In genomic region chr14:55857588-55857987, GRCm38 (mm10) we compare ENCODE assay signal across 12 mouse cellular contexts. TPM values are rescaled to one million over a fixed set of nuclear protein-coding genes. Genes with fewer than 3 reads are reported as not detected.
DNase-seq lines count a peak whose midpoint lies in the region; ATAC-seq and TF ChIP-seq lines count a peak whose summit lies in the region.
"Had no signal": no experiment of that assay in that cellular context is flagged by ENCODE, and none has a peak within 500 bp of the region (broad histone marks: within the 10 kb centered on the region; RNA-seq: fewer than 3 reads in every experiment).

No protein-coding gene starts in this region.

- no peak for ATAC-seq in hindbrain, embryonic 11.5 days (ENCODE audit: low FRiP score)
- no peak for ATAC-seq in embryonic facial prominence, embryonic 15.5 days (ENCODE audit: insufficient number of reproducible peaks, low FRiP score, low TSS enrichment, low read depth)
- no peak for ATAC-seq in hindbrain, postnatal 0 days
- no peak for ATAC-seq in midbrain, embryonic 16.5 days
- ATAC-seq: activated CD4-positive, CD25-positive, alpha-beta regulatory T cell, adult 4 months had no signal

- H3K4me1 ChIP-seq in hindbrain, embryonic 10.5 days (replicated peaks) = peaks cover 71% of the 10 kb centered on the region
- H3K4me1 ChIP-seq in hindbrain, embryonic 11.5 days (replicated peaks; ENCODE audit: control insufficient read depth, insufficient read depth, low read length) = peaks cover 15% of the 10 kb centered on the region
- peaks cover 70% of the 10 kb centered on the region for H3K4me1 ChIP-seq in embryonic facial prominence, embryonic 15.5 days
- H3K4me1 ChIP-seq in hindbrain, postnatal 0 days (ENCODE audit: insufficient read depth, low read length) = peaks cover 39% of the 10 kb centered on the region
- peaks cover 44% of the 10 kb centered on the region for H3K4me1 ChIP-seq in midbrain, embryonic 16.5 days (ENCODE audit: control insufficient read depth, insufficient read depth, low read length)

- WGBS in hindbrain, embryonic 10.5 days = 73% methylated on average over 4 of the region's 4 CpGs
- WGBS in hindbrain, embryonic 11.5 days = 62% methylated on average over 4 of the region's 4 CpGs
- WGBS in embryonic facial prominence, embryonic 15.5 days = 34% methylated on average over 4 of the region's 4 CpGs
- WGBS in hindbrain, postnatal 0 days = 80% methylated on average over 4 of the region's 4 CpGs
- WGBS in midbrain, embryonic 16.5 days = 75% methylated on average over 4 of the region's 4 CpGs

- no peak for DNase-seq in hindbrain, embryonic 10.5 days (ENCODE audit: low spot score)
- no peak for DNase-seq in hindbrain, embryonic 11.5 days (ENCODE audit: low spot score)
- DNase-seq in hindbrain, postnatal 0 days (ENCODE audit: low spot score) = no peak
- DNase-seq in left cerebral cortex, postnatal 4 days = no peak
- no peak for DNase-seq in gastrocnemius, postnatal 10 days
- DNase-seq in layer of hippocampus, adult 18-20 months (ENCODE audit: low spot score in 2 of 2) = no peak
- DNase-seq: cerebellum, adult 11-12 months; kidney, postnatal 10 days had no signal

- intact Hi-C loops in left cerebral cortex, postnatal 4 days (cut with DNase I) = no loop called here

- no peak overlapping the region for H3K9ac ChIP-seq in hindbrain, embryonic 11.5 days (ENCODE audit: low read depth, low read length)
- no peak overlapping the region for H3K9ac ChIP-seq in embryonic facial prominence, embryonic 15.5 days
- H3K9ac ChIP-seq in hindbrain, postnatal 0 days (replicated peaks; ENCODE audit: low read length) = no peak overlapping the region
- no peak overlapping the region for H3K9ac ChIP-seq in midbrain, embryonic 16.5 days (ENCODE audit: low read depth, low read length)
- H3K9ac ChIP-seq: liver, embryonic 15.5 days had no signal

- H3K4me3 ChIP-seq in hindbrain, embryonic 10.5 days = 0 out of 2 replicates have a peak overlapping the region, but pooled peaks have one; percentile 11
- H3K4me3 ChIP-seq in hindbrain, embryonic 11.5 days (ENCODE audit: low read depth, low read length) = no peak overlapping the region
- H3K4me3 ChIP-seq in embryonic facial prominence, embryonic 15.5 days (replicated peaks) = peak overlapping the region; percentile 73
- H3K4me3 ChIP-seq in hindbrain, postnatal 0 days (ENCODE audit: low read length) = no peak overlapping the region
- no peak overlapping the region for H3K4me3 ChIP-seq in midbrain, embryonic 16.5 days (ENCODE audit: low read depth, low read length)
- H3K4me3 ChIP-seq: liver, embryonic 15.5 days had no signal

- H3K4me2 ChIP-seq in hindbrain, embryonic 11.5 days (replicated peaks; ENCODE audit: low read depth, low read length) = no peak overlapping the region
- H3K4me2 ChIP-seq in embryonic facial prominence, embryonic 15.5 days (replicated peaks) = peak overlapping the region; percentile 31
- H3K4me2 ChIP-seq in hindbrain, postnatal 0 days (ENCODE audit: low read depth, low read length) = peak overlapping the region; percentile 82; the same call in 1 of the 2 replicates
- peak overlapping the region; percentile 1; the same call in 1 of the 2 replicates for H3K4me2 ChIP-seq in midbrain, embryonic 16.5 days (ENCODE audit: low read length)
- H3K4me2 ChIP-seq: liver, embryonic 15.5 days had no signal

- H3K27ac ChIP-seq in hindbrain, embryonic 10.5 days = no peak overlapping the region
- no peak overlapping the region for H3K27ac ChIP-seq in hindbrain, embryonic 11.5 days (ENCODE audit: low read depth, low read length)
- H3K27ac ChIP-seq in embryonic facial prominence, embryonic 15.5 days (replicated peaks) = no peak overlapping the region
- no peak overlapping the region for H3K27ac ChIP-seq in hindbrain, postnatal 0 days
- no peak overlapping the region for H3K27ac ChIP-seq in midbrain, embryonic 16.5 days (ENCODE audit: low read length)
- H3K27ac ChIP-seq: liver, embryonic 15.5 days had no signal

- peaks cover 33% of the 10 kb centered on the region for H3K36me3 ChIP-seq in hindbrain, embryonic 10.5 days
- no peaks in the 10 kb centered on the region for H3K36me3 ChIP-seq in hindbrain, embryonic 11.5 days (ENCODE audit: control insufficient read depth, insufficient read depth, low read length)
- H3K36me3 ChIP-seq in embryonic facial prominence, embryonic 15.5 days = 0 out of 2 replicates have a peak, but pooled peaks cover 6% of the 10 kb centered on the region
- no peaks in the 10 kb centered on the region for H3K36me3 ChIP-seq in hindbrain, postnatal 0 days (ENCODE audit: insufficient read depth, low read length)
- no peaks in the 10 kb centered on the region for H3K36me3 ChIP-seq in midbrain, embryonic 16.5 days (ENCODE audit: control insufficient read depth, insufficient read depth, low read length)
- H3K36me3 ChIP-seq: liver, embryonic 15.5 days had no signal

- TF ChIP-seq CTCF in hindbrain, postnatal 0 days (IDR thresholded peaks at IDR 0.05; ENCODE audit: low read depth) = no peak

- H3K27me3 ChIP-seq in hindbrain, embryonic 10.5 days (ENCODE audit: insufficient read depth, poor library complexity, severe bottlenecking) = no peaks in the 10 kb centered on the region
- no peaks in the 10 kb centered on the region for H3K27me3 ChIP-seq in hindbrain, embryonic 11.5 days (ENCODE audit: control insufficient read depth, insufficient read depth, low read length)
- no peaks in the 10 kb centered on the region for H3K27me3 ChIP-seq in embryonic facial prominence, embryonic 15.5 days
- H3K27me3 ChIP-seq in hindbrain, postnatal 0 days (ENCODE audit: insufficient read depth, low read length) = no peaks in the 10 kb centered on the region
- no peaks in the 10 kb centered on the region for H3K27me3 ChIP-seq in midbrain, embryonic 16.5 days (ENCODE audit: control insufficient read depth, insufficient read depth, low read depth, low read length)

- H3K9me3 ChIP-seq in hindbrain, embryonic 10.5 days = no peaks in the 10 kb centered on the region
- no peaks in the 10 kb centered on the region for H3K9me3 ChIP-seq in hindbrain, embryonic 11.5 days (ENCODE audit: control insufficient read depth, low read length)
- no peaks in the 10 kb centered on the region for H3K9me3 ChIP-seq in embryonic facial prominence, embryonic 15.5 days (replicated peaks)
- H3K9me3 ChIP-seq in hindbrain, postnatal 0 days (ENCODE audit: low read length) = no peaks in the 10 kb centered on the region
- no peaks in the 10 kb centered on the region for H3K9me3 ChIP-seq in midbrain, embryonic 16.5 days (replicated peaks; ENCODE audit: control insufficient read depth, low read length, poor library complexity, severe bottlenecking)
- H3K9me3 ChIP-seq: liver, embryonic 15.5 days had no signal

RNA-seq across cellular contexts. Expression of gene Nynrin, which starts 3.8 kb away (rescaled TPM):
- polyA plus RNA-seq in hindbrain, embryonic 10.5 days (2016; fragmentation: Nextera tagmentation; extraction: Ambion mirVana) = 24.1 and 24.4 TPM in 2 replicates
- polyA plus RNA-seq in hindbrain, embryonic 11.5 days (2014; fragmentation: Nextera tagmentation; extraction: Ambion mirVana) = 8.3 and 8.8 TPM in 2 replicates
- polyA plus RNA-seq in embryonic facial prominence, embryonic 15.5 days (2015; fragmentation: Nextera tagmentation; extraction: Ambion mirVana) = 20.8 and 25.0 TPM in 2 replicates
- 33.6 and 39.3 TPM in 2 replicates for total RNA-seq in hindbrain, postnatal 0 days (2014; rRNA removed)
- polyA plus RNA-seq in hindbrain, postnatal 0 days (2015; fragmentation: Nextera tagmentation; extraction: Ambion mirVana) = 5.1 and 6.4 TPM in 2 replicates
- 11.0 and 11.9 TPM in 2 replicates for polyA plus RNA-seq in midbrain, embryonic 16.5 days (2015; fragmentation: Nextera tagmentation; extraction: Ambion mirVana)
- 10 to 100 TPM; 39.1 to 40.9 TPM for total RNA-seq in left cerebral cortex, postnatal 4 days (2021)
- total RNA-seq in gastrocnemius, postnatal 10 days (2021) = 10 to 100 TPM in 1 of 2 experiments, 1 to 10 TPM in 1; 9.3 to 15.3 TPM
- total RNA-seq in layer of hippocampus, adult 18-20 months (2021) = 1 to 10 TPM; 7.0 to 8.0 TPM

RNA-seq across cellular contexts. Expression of gene Cbln3, which starts 26.6 kb away (rescaled TPM):
- 0.12 and 0.33 TPM in 2 replicates for polyA plus RNA-seq in hindbrain, embryonic 10.5 days (2016; fragmentation: Nextera tagmentation; extraction: Ambion mirVana)
- 0.17 and 0.31 TPM in 2 replicates for polyA plus RNA-seq in hindbrain, embryonic 11.5 days (2014; fragmentation: Nextera tagmentation; extraction: Ambion mirVana)
- 0.33 and 0.35 TPM in 2 replicates for polyA plus RNA-seq in embryonic facial prominence, embryonic 15.5 days (2015; fragmentation: Nextera tagmentation; extraction: Ambion mirVana)
- 2.1 and 5.0 TPM in 2 replicates for total RNA-seq in hindbrain, postnatal 0 days (2014; rRNA removed)
- polyA plus RNA-seq in hindbrain, postnatal 0 days (2015; fragmentation: Nextera tagmentation; extraction: Ambion mirVana) = 0.67 and 0.68 TPM in 2 replicates
- polyA plus RNA-seq in midbrain, embryonic 16.5 days (2015; fragmentation: Nextera tagmentation; extraction: Ambion mirVana) = 0.15 and 0.20 TPM in 2 replicates
- total RNA-seq in left cerebral cortex, postnatal 4 days (2021) = under 1 TPM; 0.44 to 0.74 TPM
- total RNA-seq in gastrocnemius, postnatal 10 days (2021) = under 1 TPM; 0.16 to 0.29 TPM
- total RNA-seq in layer of hippocampus, adult 18-20 months (2021) = under 1 TPM; 0.15 to 0.64 TPM

RNA-seq across cellular contexts. Expression of gene Khnyn, which starts 27.2 kb away (rescaled TPM):
- 21.4 and 24.2 TPM in 2 replicates for polyA plus RNA-seq in hindbrain, embryonic 10.5 days (2016; fragmentation: Nextera tagmentation; extraction: Ambion mirVana)
- 7.8 and 9.3 TPM in 2 replicates for polyA plus RNA-seq in hindbrain, embryonic 11.5 days (2014; fragmentation: Nextera tagmentation; extraction: Ambion mirVana)
- 18.8 and 19.9 TPM in 2 replicates for polyA plus RNA-seq in embryonic facial prominence, embryonic 15.5 days (2015; fragmentation: Nextera tagmentation; extraction: Ambion mirVana)
- total RNA-seq in hindbrain, postnatal 0 days (2014; rRNA removed) = 15.1 and 17.9 TPM in 2 replicates
- polyA plus RNA-seq in hindbrain, postnatal 0 days (2015; fragmentation: Nextera tagmentation; extraction: Ambion mirVana) = 7.0 and 7.1 TPM in 2 replicates
- 10.4 and 10.5 TPM in 2 replicates for polyA plus RNA-seq in midbrain, embryonic 16.5 days (2015; fragmentation: Nextera tagmentation; extraction: Ambion mirVana)
- total RNA-seq in left cerebral cortex, postnatal 4 days (2021) = 10 to 100 TPM; 12.5 to 13.4 TPM
- 10 to 100 TPM in 1 of 2 experiments, 1 to 10 TPM in 1; 8.0 to 11.6 TPM for total RNA-seq in gastrocnemius, postnatal 10 days (2021)
- total RNA-seq in layer of hippocampus, adult 18-20 months (2021) = 10 to 100 TPM; 11.4 to 12.2 TPM

RNA-seq across cellular contexts. Expression of gene Nfatc4, which starts 34.6 kb away (rescaled TPM):
- polyA plus RNA-seq in hindbrain, embryonic 10.5 days (2016; fragmentation: Nextera tagmentation; extraction: Ambion mirVana) = 34.0 and 34.6 TPM in 2 replicates
- polyA plus RNA-seq in hindbrain, embryonic 11.5 days (2014; fragmentation: Nextera tagmentation; extraction: Ambion mirVana) = 19.5 and 25.5 TPM in 2 replicates
- 106 and 115 TPM in 2 replicates for polyA plus RNA-seq in embryonic facial prominence, embryonic 15.5 days (2015; fragmentation: Nextera tagmentation; extraction: Ambion mirVana)
- total RNA-seq in hindbrain, postnatal 0 days (2014; rRNA removed) = 13.9 and 21.9 TPM in 2 replicates
- polyA plus RNA-seq in hindbrain, postnatal 0 days (2015; fragmentation: Nextera tagmentation; extraction: Ambion mirVana) = 5.9 and 6.8 TPM in 2 replicates
- 6.7 and 7.0 TPM in 2 replicates for polyA plus RNA-seq in midbrain, embryonic 16.5 days (2015; fragmentation: Nextera tagmentation; extraction: Ambion mirVana)
- 1 to 10 TPM; 8.2 TPM for total RNA-seq in left cerebral cortex, postnatal 4 days (2021)
- total RNA-seq in gastrocnemius, postnatal 10 days (2021) = 10 to 100 TPM in 1 of 2 experiments, 1 to 10 TPM in 1; 9.3 to 14.8 TPM
- total RNA-seq in layer of hippocampus, adult 18-20 months (2021) = 1 to 10 TPM; 1.4 to 2.3 TPM
- polyA plus RNA-seq: activated CD4-positive, CD25-positive, alpha-beta regulatory T cell, adult 4 months had no signal

RNA-seq across cellular contexts. Expression of gene Sdr39u1, which starts 42.5 kb away (rescaled TPM):
- 33.2 and 38.1 TPM in 2 replicates for polyA plus RNA-seq in hindbrain, embryonic 10.5 days (2016; fragmentation: Nextera tagmentation; extraction: Ambion mirVana)
- polyA plus RNA-seq in hindbrain, embryonic 11.5 days (2014; fragmentation: Nextera tagmentation; extraction: Ambion mirVana) = 39.7 and 41.9 TPM in 2 replicates
- polyA plus RNA-seq in embryonic facial prominence, embryonic 15.5 days (2015; fragmentation: Nextera tagmentation; extraction: Ambion mirVana) = 73.9 and 79.1 TPM in 2 replicates
- 120 and 138 TPM in 2 replicates for total RNA-seq in hindbrain, postnatal 0 days (2014; rRNA removed)
- polyA plus RNA-seq in hindbrain, postnatal 0 days (2015; fragmentation: Nextera tagmentation; extraction: Ambion mirVana) = 134 and 136 TPM in 2 replicates
- 160 and 180 TPM in 2 replicates for polyA plus RNA-seq in midbrain, embryonic 16.5 days (2015; fragmentation: Nextera tagmentation; extraction: Ambion mirVana)
- total RNA-seq in left cerebral cortex, postnatal 4 days (2021) = 10 to 100 TPM; 63.1 to 75.9 TPM
- total RNA-seq in gastrocnemius, postnatal 10 days (2021) = 10 to 100 TPM; 73.3 to 82.4 TPM
- 10 to 100 TPM; 71.8 to 74.1 TPM for total RNA-seq in layer of hippocampus, adult 18-20 months (2021)

Comparison
In these comparisons a context has a peak if more than half of its experiments do, and no peak if none do; other contexts are left out.
1. H3K4me3 ChIP-seq: peak in hindbrain, embryonic 10.5 days (single experiment) and embryonic facial prominence, embryonic 15.5 days (single experiment); none in hindbrain, embryonic 11.5 days (single experiment), hindbrain, postnatal 0 days (single experiment) and midbrain, embryonic 16.5 days (single experiment).